Mouse (Mus musculus) hematopoietic stem cell, adult 5-6 weeks (primary cell): ENCODE measurements around the gene Trpm7. TPM values are rescaled to one million over a fixed set of nuclear protein-coding genes. Genes with fewer than 3 reads are reported as not detected.
A peak's percentile ranks its signal among the peaks of the same experiment; 100 is the strongest.

Experiments
- ATAC-seq, 2 experiments: fragments of 125-278 bp in 1 of 2; replicated peaks in 1 of 2; 2 replicates each; pipeline ENCODE4 v1.8.0; 2016 to 2017; ENCODE audit warnings: inconsistent platforms in 2 of 2, mild to moderate bottlenecking in 2 of 2, moderate number of reproducible peaks in 2 of 2, low read depth in 1 of 2, moderate TSS enrichment in 1 of 2; ENCODE audit not compliant: low FRiP score in 2 of 2, poor library complexity in 2 of 2, severe bottlenecking in 2 of 2, insufficient read depth in 1 of 2, low TSS enrichment in 1 of 2
- total RNA-seq: library from RNA; stranded (forward); fragments of 172-1452, 232-1000 nt; gene quantifications from 2 replicates; pipeline ENCODE4 v1.2.3, GENCODE M21; 2017

Trpm7 gene
- total RNA-seq, 1 experiment from 2014 or later, result 78.6 TPM

- ATAC-seq, result no peak
These were observed 100.1 kb downstream of the Trpm7 start for GRCm38 (mm10) chr2:126775951-126776350.

- ATAC-seq, result no peak
These were observed 103.8 kb downstream of the Trpm7 start for GRCm38 (mm10) chr2:126772217-126772616.

GRCm38 (mm10) chr2:126769431-126770181, 106.4 kb downstream of the Trpm7 start:
- peak in 1 of 2 experiments; percentile 40; a peak in 1 of 4 replicates for ATAC-seq

DNA sequence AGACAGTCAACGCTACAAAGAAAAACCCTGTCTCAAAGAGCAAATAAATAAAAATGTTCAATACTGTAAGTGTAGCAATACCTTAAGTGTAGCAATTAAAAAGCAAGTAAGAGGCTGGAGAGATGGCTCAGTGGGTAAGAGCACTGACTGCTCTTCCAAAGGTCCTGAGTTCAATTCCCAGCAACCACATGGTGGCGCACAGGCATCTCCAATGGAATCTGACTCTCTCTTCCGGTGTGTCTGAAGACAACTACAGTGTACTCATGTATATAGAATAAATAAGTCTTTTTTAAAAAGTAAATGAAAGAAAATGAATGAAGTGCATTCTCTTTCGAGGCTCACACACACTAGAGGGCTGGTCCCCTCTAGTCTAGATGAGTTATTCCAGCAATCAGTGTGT, 107.8 kb downstream of the Trpm7 start:
- no peak for ATAC-seq

- no peak for ATAC-seq
These were observed 108.4 kb downstream of the Trpm7 start for GRCm38 (mm10) chr2:126767599-126767998.

- no peak for ATAC-seq
These were observed 110.0 kb downstream of the Trpm7 start for GRCm38 (mm10) chr2:126765867-126766582.

- no peak for ATAC-seq
These were observed 116.7 kb downstream of the Trpm7 start for GRCm38 (mm10) chr2:126759351-126759750.

DNA sequence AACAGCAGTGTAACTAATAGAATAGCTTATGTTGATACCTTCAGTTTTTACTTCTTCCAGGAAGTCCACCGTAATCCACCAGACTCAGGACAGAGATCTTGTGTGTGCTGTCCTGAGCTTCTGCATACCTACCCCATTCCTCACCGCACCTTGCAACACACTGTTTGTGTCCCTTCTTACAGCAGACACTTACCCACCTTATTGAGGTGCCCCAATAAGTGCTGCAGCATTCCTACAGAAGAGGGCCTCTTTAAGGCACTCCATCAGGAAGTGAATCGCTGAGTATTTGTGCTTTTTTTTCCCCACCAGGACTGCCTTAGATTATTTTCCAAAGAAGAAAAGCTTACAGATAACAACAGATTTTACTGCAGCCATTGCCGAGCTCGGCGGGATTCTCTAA, 120.4 kb downstream of the Trpm7 start:
- ATAC-seq, result no peak

- ATAC-seq, result no peak
These were observed 132.6 kb downstream of the Trpm7 start for GRCm38 (mm10) chr2:126743389-126743788.

Other genes starting within 250 kb of the Trpm7 start
- gene Gabpb1, start 199.9 kb downstream of the Trpm7 start, total RNA-seq, result 71.6 and 85.9 TPM in 2 replicates
- gene Usp8, start 168.9 kb downstream of the Trpm7 start, total RNA-seq, result 60.9 and 76.4 TPM in 2 replicates
- gene Usp50, start 92.8 kb downstream of the Trpm7 start, total RNA-seq, result 0.31 and 0.69 TPM in 2 replicates
- gene Sppl2a, start 57.0 kb upstream of the Trpm7 start, total RNA-seq, result 39.4 and 41.6 TPM in 2 replicates
- gene Ap4e1, start 132.5 kb upstream of the Trpm7 start, total RNA-seq, result 18.9 and 23.0 TPM in 2 replicates
- 27.8 and 28.3 TPM in 2 replicates for gene Blvra, start 194.4 kb upstream of the Trpm7 start, total RNA-seq